Mouse (Mus musculus): ENCODE measurements at regions not wholly inside any gene's neighbourhood (a gene's known extent, or its start where the extent isn't known, plus 50 kb on each side); places are given as distances from the start of the nearest gene placed in this dataset.

GRCm38 (mm10) chr7:111141285-111141965, 58.6 kb upstream of the Eif4g2 start:
- ATAC-seq (replicated peaks; ENCODE audit: poor library complexity) = no peak

- peak; percentile 56; the same call in 1 of the 2 replicates for ATAC-seq (replicated peaks; ENCODE audit: poor library complexity)
Measured at GRCm38 (mm10) chr7:111138038-111138437, 55.2 kb upstream of the Eif4g2 start.

- peak; percentile 21; the same call in 1 of the 2 replicates for ATAC-seq (replicated peaks; ENCODE audit: poor library complexity)
Measured at GRCm38 (mm10) chr7:111136066-111136639, 53.3 kb upstream of the Eif4g2 start.

GRCm38 (mm10) chr7:111134496-111134895, 51.7 kb upstream of the Eif4g2 start:
- no peak for ATAC-seq (replicated peaks; ENCODE audit: poor library complexity)

Measured in megakaryocyte progenitor cell, adult 5-6 weeks (primary cell).